22 mouse cellular contexts compared by ENCODE assay signal in the genomic region with DNA sequence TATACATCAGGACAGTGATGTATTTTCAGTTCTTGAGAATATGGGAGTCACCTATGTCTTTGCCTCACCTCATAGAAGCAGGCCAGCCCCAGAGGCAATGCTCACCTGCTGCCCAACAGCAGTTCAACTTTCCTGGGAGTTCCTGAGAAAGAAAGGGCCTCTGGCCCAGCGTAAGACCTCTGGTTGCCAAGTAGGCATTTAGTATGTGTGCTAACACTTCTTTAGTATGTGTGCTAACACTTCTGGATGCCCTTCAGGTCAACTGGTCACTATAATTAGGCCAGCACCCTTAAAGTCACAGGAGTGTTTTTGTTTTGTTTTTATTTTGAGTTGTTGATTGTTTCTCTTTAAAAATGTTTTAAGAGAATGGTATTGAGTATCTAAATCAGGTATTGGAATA. TPM values are rescaled to one million over a fixed set of nuclear protein-coding genes. Genes with fewer than 3 reads are reported as not detected.
DNase-seq lines count a peak whose midpoint lies in the region; ATAC-seq and TF ChIP-seq lines count a peak whose summit lies in the region.
"Had no signal": no experiment of that assay in that cellular context is flagged by ENCODE, and none has a peak within 500 bp of the region (broad histone marks: within the 10 kb centered on the region; RNA-seq: fewer than 3 reads in every experiment).

No protein-coding gene starts in this region.

- no peak for TF ChIP-seq POLR2A in lung, adult 2 months (IDR thresholded peaks at IDR 0.05; ENCODE audit: borderline replicate concordance, extremely low read depth, low read depth, low read length)

- H3K9me3 ChIP-seq in heart, embryonic 13.5 days = no peaks in the 10 kb centered on the region
- H3K9me3 ChIP-seq in heart, embryonic 11.5 days (replicated peaks; ENCODE audit: control insufficient read depth, low read length) = no peaks in the 10 kb centered on the region
- no peaks in the 10 kb centered on the region for H3K9me3 ChIP-seq in lung, postnatal 0 days (ENCODE audit: low read length)
- H3K9me3 ChIP-seq in midbrain, embryonic 10.5 days (replicated peaks) = no peaks in the 10 kb centered on the region
- H3K9me3 ChIP-seq: embryonic facial prominence, embryonic 13.5 days; forebrain, embryonic 12.5 days; hindbrain, embryonic 12.5 days had no signal

- WGBS in heart, embryonic 13.5 days = 38% methylated on average over 1 of the region's 1 CpGs
- WGBS in heart, embryonic 11.5 days (ENCODE audit: insufficient replicate concordance) = 53% methylated on average over 1 of the region's 1 CpGs
- 59% methylated on average over 1 of the region's 1 CpGs for WGBS in lung, postnatal 0 days
- 52% methylated on average over 1 of the region's 1 CpGs for WGBS in lung, adult 2 months
- WGBS in midbrain, embryonic 10.5 days = 96% methylated on average over 1 of the region's 1 CpGs

- H3K4me1 ChIP-seq in heart, embryonic 13.5 days = peaks cover 18% of the 10 kb centered on the region
- H3K4me1 ChIP-seq in heart, embryonic 11.5 days (ENCODE audit: control insufficient read depth, insufficient read depth, low read length) = peaks cover 7% of the 10 kb centered on the region
- no peaks in the 10 kb centered on the region for H3K4me1 ChIP-seq in lung, postnatal 0 days (ENCODE audit: insufficient read depth, low read depth, low read length)
- peaks cover 2% of the 10 kb centered on the region for H3K4me1 ChIP-seq in lung, adult 2 months (ENCODE audit: control insufficient read depth, insufficient read depth, low read length)
- H3K4me1 ChIP-seq in midbrain, embryonic 10.5 days = no peaks in the 10 kb centered on the region
- H3K4me1 ChIP-seq: embryonic facial prominence, embryonic 13.5 days; forebrain, embryonic 12.5 days; hindbrain, embryonic 12.5 days had no signal

- no peak overlapping the region for H3K4me3 ChIP-seq in heart, embryonic 13.5 days
- no peak overlapping the region for H3K4me3 ChIP-seq in heart, embryonic 11.5 days (ENCODE audit: low read depth, low read length)
- H3K4me3 ChIP-seq in lung, postnatal 0 days (ENCODE audit: low read depth, low read length) = no peak overlapping the region
- no peak overlapping the region for H3K4me3 ChIP-seq in lung, adult 2 months (replicated peaks; ENCODE audit: extremely low read depth, low read depth, low read length)
- H3K4me3 ChIP-seq in midbrain, embryonic 10.5 days = no peak overlapping the region
- H3K4me3 ChIP-seq: embryonic facial prominence, embryonic 13.5 days; forebrain, embryonic 12.5 days; hindbrain, embryonic 12.5 days had no signal

- DNase-seq in heart, adult 11 months = peak; percentile 65
- DNase-seq in heart, postnatal 25 days (ENCODE audit: low spot score) = no peak
- DNase-seq in lung, postnatal 0 days (ENCODE audit: low spot score) = peak; percentile 68
- no peak for DNase-seq in lung, adult 2 months
- no peak for DNase-seq in midbrain, embryonic 10.5 days (ENCODE audit: low spot score)
- DNase-seq: adrenal gland, postnatal 14 days; cerebellum, adult 18-20 months; cerebellum, adult 9-11 months; cerebellum, postnatal 36 days; gastrocnemius, postnatal 10 days had no signal

- ATAC-seq in heart, embryonic 13.5 days (ENCODE audit: extremely low read depth, insufficient number of reproducible peaks, low FRiP score, low TSS enrichment) = no peak
- no peak for ATAC-seq in heart, embryonic 11.5 days (replicated peaks; ENCODE audit: insufficient number of reproducible peaks, low FRiP score, low TSS enrichment)
- peak; percentile 50 for ATAC-seq in lung, postnatal 0 days
- ATAC-seq: activated CD4-positive, CD25-positive, alpha-beta regulatory T cell, adult 4 months; forebrain, embryonic 16.5 days; hindbrain, embryonic 16.5 days; inflammation-experienced regulatory T-cells, adult 6 months; intestine, postnatal 0 days; Patski had no signal

- H3K9ac ChIP-seq in heart, embryonic 13.5 days = no peak overlapping the region
- H3K9ac ChIP-seq in heart, embryonic 11.5 days (ENCODE audit: low read depth, low read length) = no peak overlapping the region
- H3K9ac ChIP-seq in lung, postnatal 0 days (replicated peaks; ENCODE audit: low read depth) = no peak overlapping the region
- H3K9ac ChIP-seq: embryonic facial prominence, embryonic 13.5 days; forebrain, embryonic 12.5 days; hindbrain, embryonic 12.5 days had no signal

- TF ChIP-seq CTCF in lung, postnatal 0 days (IDR thresholded peaks at IDR 0.05) = no peak
- no peak for TF ChIP-seq CTCF in lung, adult 2 months (IDR thresholded peaks at IDR 0.05; ENCODE audit: insufficient read depth, low read length)

- TF ChIP-seq EP300 in lung, postnatal 0 days (IDR thresholded peaks at IDR 0.05) = no peak

- intact Hi-C loops in heart, postnatal 25 days (cut with DNase I) = no loop called here

- no peaks in the 10 kb centered on the region for H3K36me3 ChIP-seq in heart, embryonic 13.5 days
- no peaks in the 10 kb centered on the region for H3K36me3 ChIP-seq in heart, embryonic 11.5 days (ENCODE audit: control insufficient read depth, insufficient read depth, low read length)
- H3K36me3 ChIP-seq in lung, postnatal 0 days (ENCODE audit: insufficient read depth, low read length) = no peaks in the 10 kb centered on the region
- no peaks in the 10 kb centered on the region for H3K36me3 ChIP-seq in midbrain, embryonic 10.5 days
- H3K36me3 ChIP-seq: embryonic facial prominence, embryonic 13.5 days; forebrain, embryonic 12.5 days; hindbrain, embryonic 12.5 days had no signal

- H3K4me2 ChIP-seq in heart, embryonic 13.5 days = no peak overlapping the region
- H3K4me2 ChIP-seq in heart, embryonic 11.5 days = no peak overlapping the region
- no peak overlapping the region for H3K4me2 ChIP-seq in lung, postnatal 0 days (replicated peaks; ENCODE audit: low read depth, low read length)
- H3K4me2 ChIP-seq: embryonic facial prominence, embryonic 13.5 days; forebrain, embryonic 12.5 days; hindbrain, embryonic 12.5 days had no signal

- no peaks in the 10 kb centered on the region for H3K27me3 ChIP-seq in heart, embryonic 13.5 days (replicated peaks)
- no peaks in the 10 kb centered on the region for H3K27me3 ChIP-seq in heart, embryonic 11.5 days (ENCODE audit: control insufficient read depth, insufficient read depth, low read length)
- no peaks in the 10 kb centered on the region for H3K27me3 ChIP-seq in lung, postnatal 0 days (replicated peaks; ENCODE audit: insufficient read depth, low read length)
- H3K27me3 ChIP-seq in midbrain, embryonic 10.5 days (ENCODE audit: low read depth, poor library complexity, severe bottlenecking) = no peaks in the 10 kb centered on the region
- H3K27me3 ChIP-seq: CH12.LX; embryonic facial prominence, embryonic 13.5 days; forebrain, embryonic 12.5 days; hindbrain, embryonic 12.5 days had no signal

- H3K27ac ChIP-seq in heart, embryonic 13.5 days (replicated peaks) = 0 out of 2 replicates have a peak overlapping the region, but pooled peaks have one; percentile 8
- H3K27ac ChIP-seq in heart, embryonic 11.5 days (ENCODE audit: low read depth, low read length) = no peak overlapping the region
- no peak overlapping the region for H3K27ac ChIP-seq in lung, postnatal 0 days (ENCODE audit: low read length)
- H3K27ac ChIP-seq in midbrain, embryonic 10.5 days (replicated peaks) = no peak overlapping the region
- H3K27ac ChIP-seq: embryonic facial prominence, embryonic 13.5 days; forebrain, embryonic 12.5 days; hindbrain, embryonic 12.5 days had no signal

RNA-seq across cellular contexts. Expression of a gene that starts 18.4 kb away (rescaled TPM):
- 1 to 10 TPM; 7.9 to 8.0 TPM for total RNA-seq in heart, postnatal 25 days (2021)
- polyA plus RNA-seq in heart, embryonic 13.5 days (2015; fragmentation: Nextera tagmentation; extraction: Ambion mirVana) = 24.3 and 28.1 TPM in 2 replicates
- 36.9 and 37.1 TPM in 2 replicates for polyA plus RNA-seq in heart, embryonic 11.5 days (2014; fragmentation: Nextera tagmentation; extraction: Ambion mirVana)
- polyA plus RNA-seq in lung, postnatal 0 days (2015; fragmentation: Nextera tagmentation; extraction: Ambion mirVana) = 46.5 and 50.6 TPM in 2 replicates
- 10.1 and 10.9 TPM in 2 replicates for polyA plus RNA-seq in lung, adult 2 months (2012; rRNA removed)
- 12.5 and 14.4 TPM in 2 replicates for polyA plus RNA-seq in midbrain, embryonic 10.5 days (2016; fragmentation: Nextera tagmentation; extraction: Ambion mirVana)

Comparison
In these comparisons a context has a peak if more than half of its experiments do, and no peak if none do; other contexts are left out.
1. DNase-seq: peak in heart, adult 11 months (single experiment) and lung, postnatal 0 days (single experiment); none in heart, postnatal 25 days (single experiment), lung, adult 2 months (single experiment) and midbrain, embryonic 10.5 days (single experiment).